ENCODE assay signal across 7 mouse cellular contexts in genomic region chr1:75210136-75211087, GRCm38 (mm10). TPM values are rescaled to one million over a fixed set of nuclear protein-coding genes. Genes with fewer than 3 reads are reported as not detected.
DNase-seq lines count a peak whose midpoint lies in the region; ATAC-seq lines count a peak whose summit lies in the region.

Gene Glb1l, minus strand, starts transcription at chr1:75210813.
Gene Stk16, plus strand, starts transcription at chr1:75210838.

- H3K9me3 ChIP-seq in embryonic facial prominence, embryonic 10.5 days = no peaks in the 10 kb centered on the region
- H3K9me3 ChIP-seq in limb, embryonic 10.5 days (replicated peaks) = no peaks in the 10 kb centered on the region
- no peaks in the 10 kb centered on the region for H3K9me3 ChIP-seq in midbrain, embryonic 13.5 days

- peak; percentile 98 for DNase-seq in adrenal gland, postnatal 10 days
- DNase-seq in embryonic facial prominence, embryonic 10.5 days (ENCODE audit: low spot score) = peak; percentile 96
- peak; percentile 95 for DNase-seq in kidney, adult 11 months
- peak; percentile 99 for DNase-seq in limb, embryonic 10.5 days (ENCODE audit: low spot score)
- peak; percentile 94 for DNase-seq in spleen, adult 12 weeks (ENCODE audit: low spot score)

- H3K4me3 ChIP-seq in embryonic facial prominence, embryonic 10.5 days = peak within 1 kb of the TSS; percentile 82
- peak within 1 kb of the TSS; percentile 79 for H3K4me3 ChIP-seq in limb, embryonic 10.5 days
- H3K4me3 ChIP-seq in midbrain, embryonic 13.5 days (replicated peaks) = peak within 1 kb of the TSS; percentile 98

- peaks cover 42% of the 10 kb centered on the region for H3K4me1 ChIP-seq in embryonic facial prominence, embryonic 10.5 days
- H3K4me1 ChIP-seq in limb, embryonic 10.5 days = peaks cover 51% of the 10 kb centered on the region
- H3K4me1 ChIP-seq in midbrain, embryonic 13.5 days (replicated peaks) = peaks cover 51% of the 10 kb centered on the region

- ATAC-seq in granulocyte monocyte progenitor cell, adult 5-6 weeks (replicated peaks; ENCODE audit: poor library complexity, severe bottlenecking) = peak; percentile 65
- ATAC-seq in midbrain, embryonic 13.5 days = peak; percentile 97

- H3K9ac ChIP-seq in midbrain, embryonic 13.5 days (replicated peaks) = peak within 1 kb of the TSS; percentile 95

- H3K4me2 ChIP-seq in midbrain, embryonic 13.5 days (replicated peaks) = peak within 1 kb of the TSS; percentile 99

- peak within 1 kb of the TSS; percentile 89 for H3K27ac ChIP-seq in embryonic facial prominence, embryonic 10.5 days (replicated peaks)
- H3K27ac ChIP-seq in limb, embryonic 10.5 days = peak within 1 kb of the TSS; percentile 87
- no peak within 1 kb of the TSS for H3K27ac ChIP-seq in midbrain, embryonic 13.5 days

- peaks cover 20% of the 10 kb centered on the region; the same call in 1 of the 2 replicates for H3K27me3 ChIP-seq in embryonic facial prominence, embryonic 10.5 days (replicated peaks; ENCODE audit: low read depth, poor library complexity, severe bottlenecking)
- peaks cover 6% of the 10 kb centered on the region; the same call in 1 of the 2 replicates for H3K27me3 ChIP-seq in limb, embryonic 10.5 days (ENCODE audit: low read depth, poor library complexity, severe bottlenecking)
- peaks cover 3% of the 10 kb centered on the region; the same call in 1 of the 2 replicates for H3K27me3 ChIP-seq in midbrain, embryonic 13.5 days

- H3K36me3 ChIP-seq in embryonic facial prominence, embryonic 10.5 days (replicated peaks) = peaks cover 38% of the 10 kb centered on the region
- H3K36me3 ChIP-seq in limb, embryonic 10.5 days = peaks cover 39% of the 10 kb centered on the region
- peaks cover 36% of the 10 kb centered on the region for H3K36me3 ChIP-seq in midbrain, embryonic 13.5 days

- 5% methylated on average over 42 of the region's 42 CpGs for WGBS in embryonic facial prominence, embryonic 10.5 days
- 6% methylated on average over 42 of the region's 42 CpGs for WGBS in limb, embryonic 10.5 days
- WGBS in midbrain, embryonic 13.5 days = 5% methylated on average over 42 of the region's 42 CpGs

RNA-seq across cellular contexts. Expression of gene Glb1l, which starts in this region (rescaled TPM):
- 10 to 100 TPM; 18.3 to 26.6 TPM for total RNA-seq in adrenal gland, postnatal 10 days (2021)
- polyA plus RNA-seq in embryonic facial prominence, embryonic 10.5 days (2016; fragmentation: Nextera tagmentation; extraction: Ambion mirVana) = 13.3 and 14.5 TPM in 2 replicates
- 37.1 and 57.6 TPM in 2 replicates for total RNA-seq in granulocyte monocyte progenitor cell, adult 5-6 weeks (2014; fragmentation: Nextera tagmentation)
- total RNA-seq in granulocyte monocyte progenitor cell, adult 5-6 weeks (2017) = 13.0 and 15.0 TPM in 2 replicates
- 10.3 and 12.8 TPM in 2 replicates for polyA plus RNA-seq in limb, embryonic 10.5 days (2016; fragmentation: Nextera tagmentation; extraction: Ambion mirVana)
- 24.3 and 24.9 TPM in 2 replicates for polyA plus RNA-seq in midbrain, embryonic 13.5 days (2015; fragmentation: Nextera tagmentation; extraction: Ambion mirVana)

RNA-seq across cellular contexts. Expression of gene Stk16, which starts in this region (rescaled TPM):
- 100 to 1,000 TPM in 1 of 2 experiments, 10 to 100 TPM in 1; 91.9 to 101 TPM for total RNA-seq in adrenal gland, postnatal 10 days (2021)
- polyA plus RNA-seq in embryonic facial prominence, embryonic 10.5 days (2016; fragmentation: Nextera tagmentation; extraction: Ambion mirVana) = 139 and 145 TPM in 2 replicates
- 212 and 224 TPM in 2 replicates for total RNA-seq in granulocyte monocyte progenitor cell, adult 5-6 weeks (2014; fragmentation: Nextera tagmentation)
- 152 and 160 TPM in 2 replicates for total RNA-seq in granulocyte monocyte progenitor cell, adult 5-6 weeks (2017)
- 146 and 149 TPM in 2 replicates for polyA plus RNA-seq in limb, embryonic 10.5 days (2016; fragmentation: Nextera tagmentation; extraction: Ambion mirVana)
- polyA plus RNA-seq in midbrain, embryonic 13.5 days (2015; fragmentation: Nextera tagmentation; extraction: Ambion mirVana) = 137 and 152 TPM in 2 replicates
